ENCODE assay signal across 13 mouse cellular contexts in genomic region chr17:29569831-29570230, GRCm38 (mm10).
DNase-seq lines count a peak whose midpoint lies in the region.
"Had no signal": no experiment of that assay in that cellular context is flagged by ENCODE, and none has a peak within 500 bp of the region (broad histone marks: within the 10 kb centered on the region; RNA-seq: fewer than 3 reads in every experiment).

No protein-coding gene starts in this region.

- peak; percentile 20 for DNase-seq in cerebellum, adult 11 months
- no peak for DNase-seq in cerebellum, adult 11-12 months
- DNase-seq in cerebellum, adult 9-11 months: peak; percentile 36
- DNase-seq in cerebellum, postnatal 4 days (ENCODE audit: low spot score in 2 of 2): no peak
- DNase-seq in cerebellum, postnatal 25 days: peak; percentile 46 to 52
- no peak for DNase-seq in kidney, postnatal 25 days
- DNase-seq: adrenal gland, adult 8-10 months; adrenal gland, postnatal 25 days; forebrain, postnatal 0 days; gastrocnemius, adult 2 months; gastrocnemius, postnatal 14 days; heart, adult 11 months; kidney, adult 9 months had no signal

Comparison
In these comparisons a context has a peak if more than half of its experiments do, and no peak if none do; other contexts are left out.
1. DNase-seq: peak in cerebellum, adult 11 months (single experiment), cerebellum, adult 9-11 months (single experiment) and cerebellum, postnatal 25 days (2 of 2); none in cerebellum, adult 11-12 months (single experiment), cerebellum, postnatal 4 days (0 of 2) and kidney, postnatal 25 days (0 of 2).